Mouse (Mus musculus) stomach, embryonic 16.5 days (tissue): ENCODE measurements around the gene Adprhl1. TPM values are rescaled to one million over a fixed set of nuclear protein-coding genes. Genes with fewer than 3 reads are reported as not detected.

Experiments used
- ATAC-seq: fragments of 200-750 bp; cut with Nextera tagmentation; 2 replicates; pipeline ENCODE4 v1.8.0; 2017; ENCODE audit warnings: moderate number of reproducible peaks, moderate TSS enrichment; ENCODE audit not compliant: insufficient read depth, low FRiP score
- H3K27ac ChIP-seq: fragments of 300-500 bp; sonication (generic); 2 replicates; pipeline ENCODE4 v1.5.1; 2014; ENCODE audit warnings: low read length
- H3K27me3 ChIP-seq: fragments of 300-500 bp; sonication (generic); 2 replicates; pipeline ENCODE4 v1.6.1; 2014; ENCODE audit warnings: low read length, control low read depth, mixed read lengths; ENCODE audit not compliant: control insufficient read depth, insufficient read depth
- H3K36me3 ChIP-seq: fragments of 300-500 bp; sonication (generic); 2 replicates; pipeline ENCODE4 v1.6.1; 2014; ENCODE audit warnings: low read length; ENCODE audit not compliant: control insufficient read depth, insufficient read depth
- H3K4me1 ChIP-seq: fragments of 300-500 bp; sonication (generic); 2 replicates; pipeline ENCODE4 v1.6.1; 2014; ENCODE audit warnings: low read length, control low read depth, mixed read lengths; ENCODE audit not compliant: control insufficient read depth, insufficient read depth
- H3K4me2 ChIP-seq: fragments of 300-500 bp; sonication (generic); 2 replicates; pipeline ENCODE4 v1.6.1; 2014; ENCODE audit warnings: low read depth, low read length, mixed read lengths
- H3K4me3 ChIP-seq: fragments of 300-500 bp; sonication (generic); replicated peaks from 2 replicates; pipeline ENCODE4 v1.5.1; 2014; ENCODE audit warnings: mild to moderate bottlenecking, low read length
- H3K9ac ChIP-seq: fragments of 300-500 bp; sonication (generic); 2 replicates; pipeline ENCODE4 v1.6.1; 2014; ENCODE audit warnings: low read length
- H3K9me3 ChIP-seq: fragments of 300-500 bp; sonication (generic); replicated peaks from 2 replicates; pipeline ENCODE4 v1.6.1; 2016; ENCODE audit warnings: low read length, control low read depth; ENCODE audit not compliant: control insufficient read depth
- WGBS: fragments of 180-500 bp; shearing (Covaris S2); extraction: QIAGEN DNeasy Blood & Tissue Kit; methylation state at CpG from one replicate; pipeline ENCODE4 v1.1.7; 2014; 5-methylcytosine and 5-hydroxymethylcytosine counted together
- polyA plus RNA-seq: library from polyadenylated mRNA; unstranded; fragments of >200 nt; fragmentation: Nextera tagmentation; extraction: Ambion mirVana; gene quantifications from 2 replicates; pipeline ENCODE4 v1.2.1, GENCODE M21; 2015

Gene Adprhl1
- polyA plus RNA-seq, 1 experiment from 2014 or later, result 4.2 TPM

DNA sequence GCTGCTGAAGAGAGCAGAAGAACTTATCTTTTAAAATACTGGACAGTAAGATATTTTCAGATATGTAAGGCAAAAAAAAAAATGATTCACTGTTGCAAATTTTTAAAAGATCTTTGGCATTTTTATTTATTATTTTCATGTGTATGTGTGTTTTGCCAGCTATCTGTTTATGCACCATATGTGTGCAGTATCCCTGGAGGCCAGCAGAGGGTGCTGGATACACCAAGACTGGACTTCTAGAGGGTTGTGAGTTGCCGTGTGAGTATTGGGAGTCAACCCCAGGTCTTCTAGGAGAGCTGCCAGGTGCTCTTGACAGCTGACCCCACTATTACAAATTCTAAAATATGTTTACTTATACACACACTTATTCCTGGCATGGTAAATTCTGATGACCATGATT, 29.2 kb upstream of the Adprhl1 start:
- H3K27ac ChIP-seq, result no peak overlapping the region
- H3K9ac ChIP-seq, result no peak overlapping the region
- H3K27me3 ChIP-seq, result no peaks in the 10 kb centered on the region
- H3K4me2 ChIP-seq, result no peak overlapping the region
- no peak overlapping the region for H3K4me3 ChIP-seq
- H3K36me3 ChIP-seq, result no peaks in the 10 kb centered on the region
- ATAC-seq, result no peak
- WGBS, result 75% methylated on average over 1 of the region's 1 CpGs
- no peaks in the 10 kb centered on the region for H3K9me3 ChIP-seq
- H3K4me1 ChIP-seq, result peaks cover 8% of the 10 kb centered on the region

- Histone ChIP-seq H3K27me3 (no peaks in the 10 kb centered on the region), H3K4me1 (no peaks in the 10 kb centered on the region), H3K27ac (no peak overlapping the region), H3K36me3 (no peaks in the 10 kb centered on the region), H3K9ac (no peak overlapping the region), H3K4me2 (no peak overlapping the region), H3K4me3 (no peak overlapping the region), H3K9me3 (no peaks in the 10 kb centered on the region)
- 79% methylated on average over 5 of the region's 5 CpGs for WGBS
- ATAC-seq, result no peak
Measured at GRCm38 (mm10) chr8:13276941-13277447, 23.0 kb upstream of the Adprhl1 start.

GRCm38 (mm10) chr8:13272834-13273233, 18.9 kb upstream of the Adprhl1 start:
- no peak for ATAC-seq
- Histone ChIP-seq H3K36me3 (peaks cover 9% of the 10 kb centered on the region), H3K4me1 (no peaks in the 10 kb centered on the region)

DNA sequence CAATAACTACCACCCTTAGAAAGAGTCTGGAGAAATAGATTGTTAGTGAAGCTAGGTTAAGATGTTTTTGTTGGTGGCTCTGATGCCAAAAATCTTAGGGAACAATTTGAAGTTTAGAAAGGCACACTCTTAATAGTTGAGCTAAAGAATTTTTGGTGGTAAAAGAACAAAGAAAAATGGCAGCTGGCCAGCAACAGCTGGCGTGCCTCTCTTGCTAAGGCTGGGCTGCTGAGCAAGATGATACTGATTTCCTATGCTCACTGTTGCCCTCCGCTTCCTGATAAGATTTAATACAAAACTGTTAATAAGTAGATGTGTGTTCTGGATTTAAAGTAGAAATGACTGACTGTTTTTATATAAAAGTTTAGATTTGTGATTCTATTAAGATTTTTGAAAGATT, 13.6 kb upstream of the Adprhl1 start:
- Histone ChIP-seq H3K4me2 (no peak overlapping the region), H3K4me1 (no peaks in the 10 kb centered on the region), H3K36me3 (peaks cover 9% of the 10 kb centered on the region), H3K9me3 (no peaks in the 10 kb centered on the region), H3K4me3 (no peak overlapping the region), H3K27me3 (no peaks in the 10 kb centered on the region), H3K9ac (no peak overlapping the region), H3K27ac (no peak overlapping the region)
- 58% methylated on average over 2 of the region's 2 CpGs for WGBS
- ATAC-seq, result no peak

More at GRCm38 (mm10) chr8:13272834-13273233, 18.9 kb upstream of the Adprhl1 start:
- H3K9me3 ChIP-seq, result no peaks in the 10 kb centered on the region
- H3K27ac ChIP-seq, result no peak overlapping the region
- WGBS, result 89% methylated on average over 5 of the region's 5 CpGs
- no peak overlapping the region for H3K4me3 ChIP-seq
- H3K4me2 ChIP-seq, result no peak overlapping the region
- H3K9ac ChIP-seq, result no peak overlapping the region
- no peaks in the 10 kb centered on the region for H3K27me3 ChIP-seq

DNA sequence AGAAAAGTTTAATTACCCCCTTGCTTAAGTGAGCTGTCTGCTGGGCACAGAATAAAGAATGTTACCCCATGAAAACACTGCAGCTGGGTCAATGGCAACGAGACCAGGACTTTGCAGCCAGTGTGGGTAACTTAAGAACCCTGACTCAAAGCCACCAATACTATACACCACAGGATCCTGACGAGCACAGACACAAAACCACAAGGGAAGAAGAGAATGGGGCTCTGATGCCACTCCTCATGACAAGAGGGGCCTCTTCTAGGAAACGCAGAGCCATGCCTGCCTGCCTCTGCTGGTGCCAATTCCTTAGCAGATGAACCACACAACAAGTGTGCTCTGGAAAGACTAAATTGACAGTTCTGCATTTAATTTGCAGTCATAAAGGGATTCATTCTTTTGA, 9.4 kb upstream of the Adprhl1 start:
- no peak for ATAC-seq
- Histone ChIP-seq H3K4me2 (no peak overlapping the region), H3K4me3 (no peak overlapping the region), H3K9ac (no peak overlapping the region), H3K27ac (no peak overlapping the region), H3K4me1 (no peaks in the 10 kb centered on the region), H3K36me3 (no peaks in the 10 kb centered on the region; the same call in 1 of the 2 replicates), H3K27me3 (no peaks in the 10 kb centered on the region), H3K9me3 (no peaks in the 10 kb centered on the region)
- WGBS, result 75% methylated on average over 3 of the region's 3 CpGs

DNA sequence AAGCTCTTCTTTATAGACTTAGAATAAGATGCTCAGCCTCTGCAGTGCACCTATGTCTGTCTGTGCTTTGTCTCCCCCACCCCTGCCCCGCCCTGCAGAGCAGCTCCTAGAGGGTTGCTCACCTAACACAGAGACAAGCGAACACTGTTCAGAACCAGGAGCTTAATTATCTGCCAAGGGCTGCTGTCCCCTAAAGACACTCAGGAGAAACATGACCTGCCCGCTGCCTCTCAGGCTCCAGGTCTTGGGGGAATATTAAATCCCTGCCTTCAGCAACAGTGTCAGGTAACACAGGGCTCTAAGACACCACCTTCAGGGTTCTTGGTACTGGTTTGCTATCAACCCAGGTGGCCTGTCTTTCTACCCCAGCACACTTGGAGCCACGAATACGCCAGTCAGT, 549 bp downstream of the Adprhl1 start:
- H3K9me3 ChIP-seq, result no peaks in the 10 kb centered on the region
- H3K4me1 ChIP-seq, result no peaks in the 10 kb centered on the region
- H3K27me3 ChIP-seq, result no peaks in the 10 kb centered on the region
- 78% methylated on average over 5 of the region's 5 CpGs for WGBS
- no peak overlapping the region for H3K4me2 ChIP-seq
- ATAC-seq, result no peak
- H3K4me3 ChIP-seq, result no peak overlapping the region
- 0 out of 2 replicates have a peak, but pooled peaks cover 3% of the 10 kb centered on the region for H3K36me3 ChIP-seq
- no peak overlapping the region for H3K27ac ChIP-seq
- H3K9ac ChIP-seq, result no peak overlapping the region

- H3K4me2 ChIP-seq, result no peak overlapping the region
- H3K4me1 ChIP-seq, result no peaks in the 10 kb centered on the region
- H3K27ac ChIP-seq, result no peak overlapping the region
- H3K27me3 ChIP-seq, result no peaks in the 10 kb centered on the region
- H3K4me3 ChIP-seq, result no peak overlapping the region
- 0 out of 2 replicates have a peak, but pooled peaks cover 3% of the 10 kb centered on the region for H3K36me3 ChIP-seq
- H3K9ac ChIP-seq, result no peak overlapping the region
- H3K9me3 ChIP-seq, result no peaks in the 10 kb centered on the region
- no peak for ATAC-seq
- WGBS, result 85% methylated on average over 13 of the region's 13 CpGs
Measured at GRCm38 (mm10) chr8:13252837-13253236, 1.1 kb downstream of the Adprhl1 start.

GRCm38 (mm10) chr8:13244343-13244880, 9.6 kb downstream of the Adprhl1 start:
- H3K9me3 ChIP-seq, result no peaks in the 10 kb centered on the region
- ATAC-seq, result no peak
- no peaks in the 10 kb centered on the region for H3K27me3 ChIP-seq
- no peak overlapping the region for H3K4me3 ChIP-seq
- no peaks in the 10 kb centered on the region for H3K36me3 ChIP-seq
- H3K9ac ChIP-seq, result no peak overlapping the region
- H3K4me1 ChIP-seq, result no peaks in the 10 kb centered on the region
- WGBS, result 85% methylated on average over 11 of the region's 11 CpGs
- H3K27ac ChIP-seq, result no peak overlapping the region
- no peak overlapping the region for H3K4me2 ChIP-seq

DNA sequence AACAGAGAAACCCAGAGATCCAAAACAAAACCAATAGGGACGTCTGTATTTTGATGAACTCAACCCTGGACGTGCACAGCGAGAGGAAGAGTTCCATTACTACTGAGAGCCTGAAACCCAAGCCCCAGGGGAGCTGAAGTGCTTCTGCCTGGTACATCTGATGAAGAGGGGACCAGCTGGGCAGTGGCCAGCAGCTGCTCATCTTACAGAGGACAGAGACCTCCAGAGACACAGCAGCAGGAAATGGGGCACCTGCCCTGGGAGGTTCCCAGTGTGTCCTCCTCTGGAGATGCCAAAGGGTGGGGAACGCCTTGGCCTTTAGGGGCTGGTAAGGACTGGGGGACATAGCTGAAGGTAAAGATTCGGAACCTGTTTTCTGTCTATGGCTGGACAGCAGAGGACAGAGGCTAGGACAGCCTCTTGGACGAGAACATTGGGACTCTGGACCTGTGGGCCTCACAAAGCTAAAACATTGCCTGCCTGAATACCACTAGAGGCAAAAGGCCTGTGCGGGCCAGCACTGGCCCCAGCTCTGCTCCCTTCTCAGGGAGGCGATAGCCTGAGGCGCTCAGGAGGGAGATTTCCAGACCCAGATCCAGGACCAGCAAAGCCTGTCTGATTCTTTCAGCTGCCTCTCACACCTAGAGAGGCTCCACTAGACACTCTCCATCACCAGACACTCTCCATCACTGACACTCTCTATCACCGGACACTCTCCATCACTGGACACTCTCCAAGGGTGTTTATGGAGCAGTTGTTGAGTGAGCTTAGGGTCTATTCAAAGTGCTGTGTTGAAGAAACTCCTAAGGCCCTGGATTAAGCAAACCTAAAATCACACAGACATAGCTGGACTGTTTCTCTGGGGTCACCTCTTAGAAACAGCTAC, 10.7 kb downstream of the Adprhl1 start:
- Histone ChIP-seq H3K4me1 (no peaks in the 10 kb centered on the region), H3K4me2 (no peak overlapping the region), H3K9ac (no peak overlapping the region), H3K36me3 (no peaks in the 10 kb centered on the region), H3K27ac (no peak overlapping the region), H3K9me3 (no peaks in the 10 kb centered on the region), H3K4me3 (no peak overlapping the region), H3K27me3 (no peaks in the 10 kb centered on the region)
- WGBS, result 75% methylated on average over 10 of the region's 10 CpGs
- ATAC-seq, result no peak
